Comparison of ENCODE assay signal across 9 mouse cellular contexts in genomic region chr1:172484236-172484635, GRCm38 (mm10). TPM values are rescaled to one million over a fixed set of nuclear protein-coding genes. Genes with fewer than 3 reads are reported as not detected.
DNase-seq lines count a peak whose midpoint lies in the region; ATAC-seq lines count a peak whose summit lies in the region.
"Had no signal": no experiment of that assay in that cellular context is flagged by ENCODE, and none has a peak within 500 bp of the region (broad histone marks: within the 10 kb centered on the region; RNA-seq: fewer than 3 reads in every experiment).

No protein-coding gene starts in this region.

- no peaks in the 10 kb centered on the region; the same call in 1 of the 2 replicates for H3K36me3 ChIP-seq in kidney, embryonic 16.5 days (ENCODE audit: insufficient read depth, low read length)
- peaks cover 17% of the 10 kb centered on the region for H3K36me3 ChIP-seq in hindbrain, embryonic 13.5 days
- H3K36me3 ChIP-seq in midbrain, embryonic 12.5 days: peaks cover 10% of the 10 kb centered on the region
- no peaks in the 10 kb centered on the region for H3K36me3 ChIP-seq in stomach, embryonic 16.5 days (ENCODE audit: control insufficient read depth, insufficient read depth, low read length)

- ATAC-seq in kidney, embryonic 16.5 days (ENCODE audit: low FRiP score, low TSS enrichment): no peak
- no peak for ATAC-seq in hindbrain, embryonic 13.5 days (ENCODE audit: low FRiP score)
- no peak for ATAC-seq in midbrain, embryonic 12.5 days (ENCODE audit: low FRiP score, low read depth)
- ATAC-seq in stomach, embryonic 16.5 days (ENCODE audit: insufficient read depth, low FRiP score): no peak
- ATAC-seq in megakaryocyte, adult 5-6 weeks (ENCODE audit: poor library complexity, severe bottlenecking): no peak

- no peaks in the 10 kb centered on the region for H3K27me3 ChIP-seq in kidney, embryonic 16.5 days (ENCODE audit: insufficient read depth, low read length)
- peaks cover 9% of the 10 kb centered on the region; the same call in 1 of the 2 replicates for H3K27me3 ChIP-seq in hindbrain, embryonic 13.5 days
- H3K27me3 ChIP-seq in midbrain, embryonic 12.5 days: peaks cover 13% of the 10 kb centered on the region
- H3K27me3 ChIP-seq in stomach, embryonic 16.5 days (ENCODE audit: control insufficient read depth, insufficient read depth, low read length): no peaks in the 10 kb centered on the region

- no peak overlapping the region for H3K27ac ChIP-seq in kidney, embryonic 16.5 days (ENCODE audit: low read length)
- H3K27ac ChIP-seq in hindbrain, embryonic 13.5 days: no peak overlapping the region
- H3K27ac ChIP-seq in midbrain, embryonic 12.5 days (replicated peaks): no peak overlapping the region; the same call in 1 of the 2 replicates
- H3K27ac ChIP-seq in stomach, embryonic 16.5 days (ENCODE audit: low read length): no peak overlapping the region

- peak overlapping the region; percentile 79 for H3K4me2 ChIP-seq in kidney, embryonic 16.5 days (replicated peaks; ENCODE audit: low read depth, low read length)
- peak overlapping the region; percentile 91 for H3K4me2 ChIP-seq in hindbrain, embryonic 13.5 days
- peak overlapping the region; percentile 94 for H3K4me2 ChIP-seq in midbrain, embryonic 12.5 days (replicated peaks)
- H3K4me2 ChIP-seq in stomach, embryonic 16.5 days (ENCODE audit: low read depth, low read length): peak overlapping the region; percentile 80

- H3K4me1 ChIP-seq in kidney, embryonic 16.5 days (ENCODE audit: insufficient read depth, low read length): peaks cover 37% of the 10 kb centered on the region
- peaks cover 71% of the 10 kb centered on the region for H3K4me1 ChIP-seq in hindbrain, embryonic 13.5 days (replicated peaks)
- H3K4me1 ChIP-seq in midbrain, embryonic 12.5 days: peaks cover 58% of the 10 kb centered on the region
- peaks cover 22% of the 10 kb centered on the region for H3K4me1 ChIP-seq in stomach, embryonic 16.5 days (ENCODE audit: control insufficient read depth, insufficient read depth, low read length)

- H3K9me3 ChIP-seq in kidney, embryonic 16.5 days (ENCODE audit: low read length): no peaks in the 10 kb centered on the region
- no peaks in the 10 kb centered on the region for H3K9me3 ChIP-seq in hindbrain, embryonic 13.5 days
- H3K9me3 ChIP-seq in midbrain, embryonic 12.5 days: no peaks in the 10 kb centered on the region
- no peaks in the 10 kb centered on the region for H3K9me3 ChIP-seq in stomach, embryonic 16.5 days (replicated peaks; ENCODE audit: control insufficient read depth, low read length)

- H3K4me3 ChIP-seq in kidney, embryonic 16.5 days (ENCODE audit: low read length): peak overlapping the region; percentile 17
- peak overlapping the region; percentile 70 for H3K4me3 ChIP-seq in hindbrain, embryonic 13.5 days
- H3K4me3 ChIP-seq in midbrain, embryonic 12.5 days: peak overlapping the region; percentile 73
- peak overlapping the region; percentile 65 for H3K4me3 ChIP-seq in stomach, embryonic 16.5 days (replicated peaks; ENCODE audit: low read length)

- DNase-seq in kidney, adult 8-10 months: no peak
- no peak for DNase-seq in layer of hippocampus, adult 9-10 months (ENCODE audit: low spot score)
- DNase-seq in cerebellum, adult 18-20 months: no peak
- DNase-seq: lung, adult 18-20 months had no signal

- peak overlapping the region; percentile 10 for H3K9ac ChIP-seq in kidney, embryonic 16.5 days (replicated peaks; ENCODE audit: low read length)
- H3K9ac ChIP-seq in hindbrain, embryonic 13.5 days: peak overlapping the region; percentile 84
- H3K9ac ChIP-seq in midbrain, embryonic 12.5 days (replicated peaks): peak overlapping the region; percentile 80
- H3K9ac ChIP-seq in stomach, embryonic 16.5 days (ENCODE audit: low read length): peak overlapping the region; percentile 73

- 36% methylated on average over 11 of the region's 11 CpGs for whole genome bisulfite sequencing in kidney, embryonic 16.5 days
- 24% methylated on average over 11 of the region's 11 CpGs for WGBS in hindbrain, embryonic 13.5 days
- 27% methylated on average over 11 of the region's 11 CpGs for WGBS in midbrain, embryonic 12.5 days
- 57% methylated on average over 11 of the region's 11 CpGs for WGBS in stomach, embryonic 16.5 days

RNA-seq across cellular contexts. Expression of gene Igsf9, which starts 2.6 kb away (rescaled TPM):
- 45.7 and 58.1 TPM in 2 replicates for polyA plus RNA-seq in kidney, embryonic 16.5 days (2015; fragmentation: Nextera tagmentation; extraction: Ambion mirVana)
- polyA plus RNA-seq in hindbrain, embryonic 13.5 days (2015; fragmentation: Nextera tagmentation; extraction: Ambion mirVana): 57.4 and 62.6 TPM in 2 replicates
- 86.1 and 99.3 TPM in 2 replicates for polyA plus RNA-seq in midbrain, embryonic 12.5 days (2016; fragmentation: Nextera tagmentation; extraction: Ambion mirVana)
- 51.6 and 55.3 TPM in 2 replicates for polyA plus RNA-seq in stomach, embryonic 16.5 days (2015; fragmentation: Nextera tagmentation; extraction: Ambion mirVana)
- total RNA-seq in megakaryocyte, adult 5-6 weeks (2015): 0.20 and 1.9 TPM in 2 replicates
- total RNA-seq in megakaryocyte, adult 5-6 weeks (2017): 0.16 TPM in 1 of 2 replicates, not detected in the other

RNA-seq across cellular contexts. Expression of gene Slamf9, which starts 9.1 kb away (rescaled TPM):
- polyA plus RNA-seq in kidney, embryonic 16.5 days (2015; fragmentation: Nextera tagmentation; extraction: Ambion mirVana): 1.0 and 1.7 TPM in 2 replicates
- polyA plus RNA-seq in hindbrain, embryonic 13.5 days (2015; fragmentation: Nextera tagmentation; extraction: Ambion mirVana): 0.34 TPM in 1 of 2 replicates, not detected in the other
- 0.18 TPM in 1 of 2 replicates, not detected in the other for polyA plus RNA-seq in midbrain, embryonic 12.5 days (2016; fragmentation: Nextera tagmentation; extraction: Ambion mirVana)
- 0.59 and 0.91 TPM in 2 replicates for polyA plus RNA-seq in stomach, embryonic 16.5 days (2015; fragmentation: Nextera tagmentation; extraction: Ambion mirVana)
- 2.3 and 3.1 TPM in 2 replicates for total RNA-seq in megakaryocyte, adult 5-6 weeks (2015)
- total RNA-seq in megakaryocyte, adult 5-6 weeks (2017): 0.11 and 1.5 TPM in 2 replicates

RNA-seq across cellular contexts. Expression of gene Tagln2, which starts 15.6 kb away (rescaled TPM):
- polyA plus RNA-seq in kidney, embryonic 16.5 days (2015; fragmentation: Nextera tagmentation; extraction: Ambion mirVana): 280 and 282 TPM in 2 replicates
- 67.8 and 72.3 TPM in 2 replicates for polyA plus RNA-seq in hindbrain, embryonic 13.5 days (2015; fragmentation: Nextera tagmentation; extraction: Ambion mirVana)
- polyA plus RNA-seq in midbrain, embryonic 12.5 days (2016; fragmentation: Nextera tagmentation; extraction: Ambion mirVana): 37.0 and 45.9 TPM in 2 replicates
- polyA plus RNA-seq in stomach, embryonic 16.5 days (2015; fragmentation: Nextera tagmentation; extraction: Ambion mirVana): 377 and 446 TPM in 2 replicates
- total RNA-seq in megakaryocyte, adult 5-6 weeks (2015): 667 and 741 TPM in 2 replicates
- total RNA-seq in megakaryocyte, adult 5-6 weeks (2017): 334 and 340 TPM in 2 replicates

RNA-seq across cellular contexts. Expression of gene Cfap45, which starts 36.4 kb away (rescaled TPM):
- polyA plus RNA-seq in kidney, embryonic 16.5 days (2015; fragmentation: Nextera tagmentation; extraction: Ambion mirVana): 1.9 and 2.5 TPM in 2 replicates
- 3.7 and 5.2 TPM in 2 replicates for polyA plus RNA-seq in hindbrain, embryonic 13.5 days (2015; fragmentation: Nextera tagmentation; extraction: Ambion mirVana)
- 1.2 TPM in 2 replicates for polyA plus RNA-seq in midbrain, embryonic 12.5 days (2016; fragmentation: Nextera tagmentation; extraction: Ambion mirVana)
- 2.6 and 3.1 TPM in 2 replicates for polyA plus RNA-seq in stomach, embryonic 16.5 days (2015; fragmentation: Nextera tagmentation; extraction: Ambion mirVana)
- not detected in 2 replicates for total RNA-seq in megakaryocyte, adult 5-6 weeks (2015)
- 0.11 TPM in 1 of 2 replicates, not detected in the other for total RNA-seq in megakaryocyte, adult 5-6 weeks (2017)

Comparison
In these comparisons a context has a peak if more than half of its experiments do, and no peak if none do; other contexts are left out.
1. H3K4me3 ChIP-seq: peak in every context shown above with its lines; median percentile 73 in midbrain, embryonic 12.5 days; 70 in hindbrain, embryonic 13.5 days; 65 in stomach, embryonic 16.5 days; 17 in kidney, embryonic 16.5 days.
2. H3K9ac ChIP-seq: peak in every context shown above with its lines; median percentile 84 in hindbrain, embryonic 13.5 days; 80 in midbrain, embryonic 12.5 days; 73 in stomach, embryonic 16.5 days; 10 in kidney, embryonic 16.5 days.